Mouse (Mus musculus) heart, postnatal 4 days (tissue): ENCODE measurements around the gene Clec1b. TPM values are rescaled to one million over a fixed set of nuclear protein-coding genes. Genes with fewer than 3 reads are reported as not detected.
A peak's percentile ranks its signal among the peaks of the same experiment; 100 is the strongest.

Source experiments
- DNase-seq: peaks from one replicate; pipeline ENCODE4 v3.0.0; 2021
- total RNA-seq, 2 experiments: library from RNA; stranded (reverse); gene quantifications; 2 replicates each; pipeline ENCODE4 v1.2.3; 2021

Clec1b gene
- total RNA-seq, 2 experiments from 2014 or later, result 0.60 to 0.65 TPM

GRCm38 (mm10) chr6:129414177-129414576 lies 17.1 kb downstream of the Clec1b start:
- no peak for DNase-seq

GRCm38 (mm10) chr6:129422311-129422710 lies 25.2 kb downstream of the Clec1b start:
- no peak for DNase-seq

GRCm38 (mm10) chr6:129423040-129423733 lies 26.1 kb downstream of the Clec1b start:
- DNase-seq, result peak; percentile 40

GRCm38 (mm10) chr6:129423734-129424072 lies 26.6 kb downstream of the Clec1b start:
- DNase-seq, result peak; percentile 91

- no peak for DNase-seq
These were observed 28.1 kb downstream of the Clec1b start for GRCm38 (mm10) chr6:129425217-129425616.

GRCm38 (mm10) chr6:129425812-129426211 lies 28.7 kb downstream of the Clec1b start:
- DNase-seq, result peak; percentile 39

- no peak for DNase-seq
These were observed 30.2 kb downstream of the Clec1b start for GRCm38 (mm10) chr6:129427281-129427680.

GRCm38 (mm10) chr6:129434239-129434638 lies 37.1 kb downstream of the Clec1b start:
- DNase-seq, result no peak

- no peak for DNase-seq
These were observed 38.9 kb downstream of the Clec1b start for GRCm38 (mm10) chr6:129436025-129436424.

- DNase-seq, result no peak
These were observed 40.9 kb downstream of the Clec1b start for GRCm38 (mm10) chr6:129438033-129438432.

- DNase-seq, result no peak
These were observed 52.6 kb downstream of the Clec1b start for GRCm38 (mm10) chr6:129449743-129450142.

GRCm38 (mm10) chr6:129451411-129452039 lies 54.4 kb downstream of the Clec1b start, which contains the start of gene Clec1a:
TSS of gene Clec1a (minus strand) at chr6:129452000.
- peak; percentile 47 for DNase-seq

Other genes with a start within 250 kb of the Clec1b start
- 10 to 100 TPM; 14.5 to 19.7 TPM for gene Clec2d, start 216.7 kb upstream of the Clec1b start, total RNA-seq
- not detected for gene Cd69, start 121.9 kb upstream of the Clec1b start, total RNA-seq
- not detected for gene 4922502D21Rik, start 65.5 kb upstream of the Clec1b start, total RNA-seq
- under 1 TPM; 0.26 to 0.45 TPM for gene Clec12a, start 54.6 kb upstream of the Clec1b start, total RNA-seq
- under 1 TPM in 1 of 2 experiments, not detected in 1; 0.18 TPM for gene Clec12b, start 11.4 kb upstream of the Clec1b start, total RNA-seq
- not detected for gene Clec9a, start 11.6 kb downstream of the Clec1b start, total RNA-seq
- 10 to 100 TPM; 10.6 to 13.2 TPM for gene Clec1a, start 54.7 kb downstream of the Clec1b start, total RNA-seq
- under 1 TPM; 0.26 to 0.41 TPM for gene Olr1, start 109.9 kb downstream of the Clec1b start, total RNA-seq
- gene Tmem52b, start 115.3 kb downstream of the Clec1b start, total RNA-seq, result not detected
- gene Gabarapl1, start 135.9 kb downstream of the Clec1b start, total RNA-seq, result 10 to 100 TPM; 40.0 to 40.2 TPM
- gene Klre1, start 180.6 kb downstream of the Clec1b start, total RNA-seq, result not detected
- gene Klrd1, start 194.5 kb downstream of the Clec1b start, total RNA-seq, result not detected
- gene Klrk1, start 226.6 kb downstream of the Clec1b start, total RNA-seq, result under 1 TPM in 1 of 2 experiments, not detected in 1; 0.17 TPM
- not detected for gene Klrc3, start 246.0 kb downstream of the Clec1b start, total RNA-seq